Mouse (Mus musculus): ENCODE data around the gene Nutm1. TPM values are rescaled to one million over a fixed set of nuclear protein-coding genes. Genes with fewer than 3 reads are reported as not detected.

Nutm1 gene
- not detected for total RNA-seq (2023)

GRCm38 (mm10) chr2:112259241-112259962 is at the start of gene Nutm1:
Gene Nutm1 (minus strand): TSS chr2:112259291.

GRCm38 (mm10) chr2:112266242-112266592 is 7.1 kb upstream of the Nutm1 start, which contains the start of gene Gm21985:
Gene Gm21985 (plus strand): TSS chr2:112266314.

GRCm38 (mm10) chr2:112265448-112266241 is 6.6 kb upstream of the Nutm1 start, which contains the start of gene Slc12a6:
Gene Slc12a6 (plus strand): TSS chr2:112265825.

DNA sequence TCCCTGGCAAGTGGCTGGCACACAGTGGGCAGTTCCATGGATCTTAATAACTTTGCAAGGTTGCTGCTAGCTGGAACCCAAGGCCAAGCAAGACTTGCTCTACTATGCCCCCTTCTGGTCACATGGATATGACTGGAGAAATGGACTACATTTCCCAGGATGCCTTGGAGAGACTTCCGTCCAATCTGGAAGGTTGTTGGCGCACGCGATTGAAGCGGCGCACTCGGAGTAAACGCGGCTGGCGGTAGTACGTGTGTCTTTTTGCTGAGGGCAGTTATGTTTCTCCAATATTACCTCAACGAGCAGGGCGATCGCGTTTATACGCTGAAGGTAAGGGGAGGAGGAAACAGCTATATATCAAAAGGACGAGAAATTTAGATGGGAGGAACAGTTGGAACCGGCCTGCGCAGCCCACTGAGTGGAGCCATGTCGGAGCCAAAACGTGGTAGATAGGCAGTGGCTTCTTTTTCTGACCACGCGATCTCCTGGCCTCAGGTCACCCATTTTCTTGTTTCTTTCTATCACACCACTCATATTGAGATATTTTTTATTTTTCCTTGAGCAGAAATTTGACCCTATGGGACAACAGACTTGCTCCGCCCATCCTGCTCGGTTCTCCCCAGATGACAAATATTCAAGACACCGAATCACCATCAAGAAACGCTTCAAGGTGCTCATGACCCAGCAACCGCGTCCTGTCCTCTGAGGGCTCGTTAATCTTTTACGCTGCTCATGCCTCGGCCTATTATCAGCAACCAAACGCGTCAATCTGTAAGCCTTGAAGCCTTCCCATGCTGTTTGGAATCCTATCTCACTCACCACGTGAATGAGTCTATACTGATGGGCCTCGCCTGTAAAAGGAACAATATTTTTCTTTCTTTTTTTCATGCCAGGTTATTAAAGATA is 2.9 kb upstream of the Nutm1 start, which contains the start of gene Nop10:
Gene Nop10, plus strand, starts transcription at position 179 of the 906 bp plus-strand sequence.

DNA sequence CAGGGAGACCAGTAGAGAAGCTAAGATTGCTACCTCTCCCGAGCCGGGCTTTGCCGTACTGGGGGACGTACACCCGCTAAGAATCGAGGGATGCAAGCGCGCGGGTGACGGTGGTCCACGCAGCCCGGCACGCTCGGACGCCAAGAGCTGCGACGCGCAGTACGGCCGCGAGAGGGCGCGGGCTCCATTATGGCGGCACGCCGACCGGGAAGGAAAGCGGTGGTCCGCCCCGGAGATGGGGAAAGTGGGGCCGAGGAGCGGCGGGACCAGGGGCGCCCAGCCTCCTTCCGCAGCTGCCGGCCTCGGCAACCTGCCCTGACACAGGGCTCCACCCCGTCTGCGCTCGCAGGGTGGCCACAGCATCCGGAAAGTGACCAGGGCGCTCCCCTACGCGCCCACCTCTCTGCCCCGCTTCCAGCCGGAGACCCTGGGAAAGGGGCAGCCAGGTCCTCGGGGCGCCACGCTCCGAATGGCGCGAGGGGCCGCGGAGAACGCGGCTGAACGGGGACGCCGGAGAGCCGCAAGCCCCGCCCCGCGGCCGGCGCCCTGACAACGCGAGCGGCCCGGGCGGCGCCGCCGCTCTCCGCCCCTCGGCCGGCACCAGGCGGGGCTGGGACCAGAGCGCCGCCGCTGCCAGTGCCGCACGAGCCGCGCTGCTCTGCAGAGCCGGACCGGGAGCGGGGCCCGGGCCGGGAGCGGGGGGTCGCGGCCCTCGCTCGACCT is 19.7 kb downstream of the Nutm1 start, which contains the start of gene Lpcat4:
Gene Lpcat4, plus strand, starts transcription at position 257 of the 723 bp plus-strand sequence.

Other genes with a start within 250 kb of the Nutm1 start
- not detected for gene Olfr1310, start 246.6 kb downstream of the Nutm1 start, total RNA-seq (2023)
- gene Olfr1311, start 234.9 kb downstream of the Nutm1 start, total RNA-seq (2023) = not detected
- gene Olfr1312, start 209.1 kb downstream of the Nutm1 start, total RNA-seq (2023) = not detected
- gene Olfr1313, start 181.4 kb downstream of the Nutm1 start, total RNA-seq (2023) = not detected
- not detected for gene Olfr1314, start 162.5 kb downstream of the Nutm1 start, total RNA-seq (2023)
- not detected for gene Olfr1315-ps1, start 143.9 kb downstream of the Nutm1 start, total RNA-seq (2023)
- gene Olfr1316, start 124.3 kb downstream of the Nutm1 start, total RNA-seq (2023) = not detected
- not detected for gene Olfr1317, start 119.0 kb downstream of the Nutm1 start, total RNA-seq (2023)
- gene Olfr1318, start 105.1 kb downstream of the Nutm1 start, total RNA-seq (2023) = not detected
- 10 to 100 TPM; 78.1 to 86.7 TPM for gene Lpcat4, start 19.8 kb downstream of the Nutm1 start, total RNA-seq (2023)
- 10 to 100 TPM; 19.7 to 24.4 TPM for gene Nop10, start 2.6 kb upstream of the Nutm1 start, total RNA-seq (2023)
- 100 to 1,000 TPM; 221 to 223 TPM for gene Slc12a6, start 6.5 kb upstream of the Nutm1 start, total RNA-seq (2023)
- not detected for gene Gm21985, start 7.0 kb upstream of the Nutm1 start, total RNA-seq (2023)
- gene Emc4, start 108.7 kb upstream of the Nutm1 start, total RNA-seq (2023) = 10 to 100 TPM; 16.5 to 20.0 TPM
- gene Katnbl1, start 119.9 kb upstream of the Nutm1 start, total RNA-seq (2023) = 1 to 10 TPM; 6.4 to 6.9 TPM
- gene Emc7, start 195.7 kb upstream of the Nutm1 start, total RNA-seq (2023) = 1 to 10 TPM; 7.0 to 8.1 TPM
- gene Chrm5, start 221.5 kb upstream of the Nutm1 start, total RNA-seq (2023) = not detected
- 10 to 100 TPM in 1 of 2 experiments, 1 to 10 TPM in 1; 4.3 to 10.2 TPM for gene Aven, start 233.7 kb upstream of the Nutm1 start, total RNA-seq (2023)

Data from neutrophil, adult 59 days (primary cell).